Mouse (Mus musculus) urinary bladder, postnatal 25 days (tissue): ENCODE measurements at regions not wholly inside any gene's neighbourhood (a gene's known extent, or its start where the extent isn't known, plus 50 kb on each side); places are given as distances from the start of the nearest gene placed in this dataset.

Source experiments
- DNase-seq: peaks from one replicate; pipeline ENCODE4 v3.0.0; 2022; ENCODE audit warnings: low spot score

DNA sequence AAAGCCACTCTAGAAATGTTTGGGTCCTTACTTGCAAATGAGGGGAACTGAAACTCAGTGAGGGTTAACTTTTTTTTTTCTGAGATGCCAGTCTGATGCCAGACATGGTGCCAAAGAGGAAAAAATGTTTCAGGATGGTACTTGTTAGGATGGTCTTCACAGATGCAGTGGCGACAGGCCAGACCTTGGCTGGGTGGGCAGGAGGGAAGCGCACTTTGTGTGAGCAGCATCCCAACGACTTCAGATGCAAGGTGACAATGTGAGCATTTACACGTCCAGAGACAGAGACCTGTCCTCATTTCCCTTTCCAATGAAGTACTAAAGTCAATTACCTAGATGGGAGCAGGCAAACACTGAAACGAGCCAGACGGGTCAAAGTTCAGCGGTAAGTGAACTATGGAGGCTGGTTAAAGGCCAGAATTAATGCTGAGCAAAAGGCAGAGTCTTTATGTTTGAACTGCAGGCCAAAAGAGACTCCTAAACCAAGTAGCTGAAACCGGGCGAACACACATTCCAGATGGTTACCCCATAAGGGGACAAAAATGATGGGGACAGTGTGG is 213.7 kb upstream of the Ccdc122 start:
- DNase-seq = no peak

DNA sequence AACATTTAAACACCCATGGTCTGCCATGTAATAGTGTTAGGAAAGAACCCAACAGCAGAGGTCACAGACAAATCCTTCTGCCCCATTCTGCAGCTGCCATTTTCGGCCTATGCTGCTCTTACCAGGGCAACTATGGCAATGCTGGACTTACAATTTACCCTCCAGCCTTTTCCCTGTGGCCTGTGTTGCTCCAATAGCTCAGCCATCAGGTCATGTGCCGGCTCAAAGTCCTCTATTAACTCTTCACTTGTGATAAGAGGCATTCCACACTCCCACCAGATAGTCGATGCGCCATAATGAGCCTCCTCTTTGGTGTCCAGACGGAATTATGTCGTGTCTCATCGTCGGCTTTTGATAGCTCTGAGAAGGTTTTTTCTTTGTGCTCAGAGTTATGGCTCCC is 214.7 kb upstream of the Ccdc122 start:
- DNase-seq = no peak

DNA sequence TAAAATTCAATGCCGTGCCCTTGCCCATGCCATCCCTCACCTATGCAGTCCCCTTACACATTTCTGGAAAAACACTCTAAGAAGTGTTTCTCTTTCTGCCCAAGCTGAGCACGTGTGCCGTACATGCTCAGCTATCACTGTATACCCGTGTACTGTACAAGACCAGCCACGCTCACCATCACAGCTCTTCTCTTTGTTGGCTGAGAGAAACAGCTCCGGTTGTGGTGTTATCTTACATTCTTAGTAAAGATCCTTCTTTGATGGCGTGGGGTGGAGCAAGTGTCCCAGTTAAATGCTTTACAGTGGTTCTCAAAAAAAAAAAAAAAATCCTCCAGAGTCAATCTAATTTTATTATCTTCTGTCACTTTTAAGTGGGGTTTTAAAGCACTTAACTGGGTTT is 215.1 kb upstream of the Ccdc122 start:
- DNase-seq = no peak

DNA sequence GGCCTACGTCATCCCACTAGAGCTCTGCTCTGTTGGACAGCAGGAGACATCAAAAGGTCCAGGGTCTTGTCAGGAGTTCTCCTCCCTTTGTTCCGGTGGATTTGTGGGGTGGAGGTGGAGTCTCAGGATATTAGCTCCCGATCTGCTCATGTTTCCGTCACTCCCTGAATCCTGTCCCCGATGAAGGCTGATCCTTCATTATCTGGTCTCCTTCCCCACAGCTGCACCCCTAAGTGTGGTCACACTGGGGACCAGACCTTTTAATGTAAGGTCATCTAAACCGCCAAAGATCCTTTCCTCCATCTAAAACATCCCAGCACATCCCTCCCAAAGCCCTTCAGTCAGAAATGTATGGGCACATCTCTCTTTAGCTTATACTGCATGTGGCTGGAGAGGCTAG is 215.6 kb upstream of the Ccdc122 start:
- no peak for DNase-seq

DNA sequence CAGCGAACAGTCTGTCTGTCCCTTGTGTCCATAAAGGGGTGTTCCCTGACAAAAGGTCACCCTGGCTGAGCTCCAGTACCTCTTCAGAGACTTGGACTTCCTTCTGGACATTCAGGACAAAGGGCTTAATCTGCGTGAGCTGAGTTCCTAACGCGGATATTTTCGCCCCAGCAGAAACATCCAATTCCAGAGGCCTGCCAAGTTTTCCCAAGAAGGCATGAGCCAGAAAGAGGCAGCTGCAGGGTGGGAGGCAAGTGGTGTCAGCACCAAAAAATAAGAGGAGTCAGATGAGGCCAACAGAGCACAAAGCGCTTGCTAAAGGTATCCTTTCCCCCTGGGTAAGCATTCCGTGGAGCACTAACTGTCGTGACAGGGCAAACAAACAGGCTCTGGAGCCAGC is 216.9 kb upstream of the Ccdc122 start:
- DNase-seq = peak; percentile 53

DNA sequence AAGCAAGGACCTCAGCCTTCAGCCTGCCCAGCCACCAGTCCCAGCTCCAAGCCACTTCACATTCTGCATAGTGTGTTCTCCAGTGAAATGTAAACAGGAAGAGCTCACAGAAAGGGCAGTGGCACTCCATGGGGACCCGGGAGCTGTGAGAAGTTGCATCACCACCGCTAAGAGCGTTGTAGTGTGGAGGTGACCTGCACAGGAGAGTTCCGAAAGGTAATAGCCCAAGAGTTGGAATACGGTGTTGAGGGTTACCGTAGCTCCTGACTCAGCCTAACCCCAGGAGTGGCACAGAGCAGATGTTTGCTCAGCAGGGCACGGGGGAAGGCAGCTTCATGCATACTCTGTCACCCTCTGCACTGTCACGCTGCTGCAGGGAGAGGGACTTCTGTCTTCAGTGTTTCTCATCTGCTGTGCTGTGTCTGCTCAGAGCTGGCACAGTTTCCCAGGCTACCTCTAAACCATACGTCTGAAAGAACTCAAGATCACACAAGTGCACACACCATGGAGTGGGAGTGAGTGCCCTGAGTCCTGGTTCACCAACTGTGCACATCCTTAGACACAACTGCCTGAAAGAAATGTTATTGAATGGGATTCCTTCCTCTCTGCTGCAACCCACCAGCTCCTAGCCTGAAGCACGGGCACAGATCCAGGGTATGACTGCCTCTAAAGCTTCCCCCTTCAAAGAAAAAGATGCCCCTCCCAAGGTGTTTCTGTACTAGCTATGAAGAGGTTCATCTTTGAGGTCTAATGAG is 218.1 kb upstream of the Ccdc122 start:
- DNase-seq = no peak

DNA sequence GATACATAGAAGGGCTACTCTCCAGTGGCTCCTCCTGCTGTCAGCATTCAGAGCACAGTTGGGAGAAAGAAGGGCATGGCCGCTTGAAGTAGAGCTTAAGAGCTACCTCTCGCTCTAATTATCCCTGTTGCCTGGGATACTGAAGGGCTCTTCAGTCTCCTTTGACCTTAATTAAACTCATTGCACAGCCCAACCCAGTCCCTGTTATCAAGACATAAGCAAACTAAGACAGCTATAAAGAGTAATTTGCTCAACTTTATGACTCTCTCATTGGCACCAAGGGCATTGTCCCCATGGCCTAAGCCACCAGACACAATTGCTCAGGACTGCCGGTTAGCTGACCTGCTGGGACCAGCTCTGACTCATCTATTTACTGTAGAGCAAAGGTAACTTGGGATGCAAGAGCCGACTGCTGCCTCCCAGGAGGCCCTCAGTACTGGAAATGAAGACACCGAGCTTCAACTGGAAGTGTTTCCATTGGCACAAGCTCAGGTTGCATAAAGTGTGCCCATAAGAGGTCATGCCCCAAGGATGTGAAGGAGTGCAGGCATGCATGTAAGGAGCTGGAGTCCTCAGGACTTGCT is 219.3 kb upstream of the Ccdc122 start:
- no peak for DNase-seq

DNA sequence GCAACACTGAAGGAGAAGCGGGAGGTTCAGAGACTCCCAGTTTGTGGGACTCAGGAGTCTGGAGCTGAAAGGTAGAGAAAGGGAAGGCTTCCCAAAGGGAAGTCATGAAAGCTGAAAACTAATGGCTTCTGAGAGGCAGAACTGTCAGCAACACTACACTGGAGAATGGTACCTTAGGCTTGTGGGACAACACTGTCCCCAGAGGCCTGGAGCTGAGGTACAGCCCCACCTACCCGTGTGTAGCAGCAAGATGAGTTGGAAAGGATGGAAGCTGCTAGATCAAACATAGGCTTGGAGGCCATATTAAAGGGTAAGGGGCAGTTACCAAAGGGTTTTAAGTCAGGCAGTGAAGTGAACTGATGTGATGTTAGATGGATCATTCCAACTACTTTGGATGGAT is 219.9 kb upstream of the Ccdc122 start:
- no peak for DNase-seq

DNA sequence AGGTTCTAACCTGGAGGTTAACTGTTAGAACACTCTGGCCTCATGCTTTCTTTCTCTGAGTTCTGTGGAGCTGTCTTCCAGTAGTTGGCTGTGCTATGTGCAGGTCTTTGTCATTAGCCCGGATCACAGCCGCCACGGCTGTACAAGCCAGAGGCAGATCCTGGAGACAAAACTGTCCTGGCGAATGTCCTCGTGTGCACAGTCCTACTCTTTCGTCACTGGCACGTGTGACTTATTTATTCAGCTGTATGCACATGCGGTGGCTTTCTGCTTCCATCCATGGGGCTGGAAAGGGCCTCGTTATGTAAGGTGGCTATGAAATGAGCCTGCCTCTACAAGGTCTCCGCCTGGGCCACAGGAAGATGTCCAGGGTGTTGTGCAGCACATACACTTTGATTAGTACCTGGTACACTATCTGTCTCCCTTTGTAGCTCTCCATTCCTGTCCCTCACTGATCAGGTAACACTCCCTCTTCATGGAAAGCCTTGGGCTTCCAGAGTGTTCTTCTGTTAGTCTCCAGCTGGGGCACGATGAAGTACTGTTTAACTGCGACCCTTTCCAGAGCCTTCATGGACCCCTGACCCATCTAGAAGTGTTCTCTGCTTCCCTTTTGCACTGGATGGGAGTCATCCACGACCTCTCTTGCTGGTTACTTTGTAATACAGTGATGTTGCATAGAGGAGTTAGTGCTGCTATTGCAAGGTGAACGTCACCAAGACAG is 224.3 kb upstream of the Ccdc122 start:
- no peak for DNase-seq

DNA sequence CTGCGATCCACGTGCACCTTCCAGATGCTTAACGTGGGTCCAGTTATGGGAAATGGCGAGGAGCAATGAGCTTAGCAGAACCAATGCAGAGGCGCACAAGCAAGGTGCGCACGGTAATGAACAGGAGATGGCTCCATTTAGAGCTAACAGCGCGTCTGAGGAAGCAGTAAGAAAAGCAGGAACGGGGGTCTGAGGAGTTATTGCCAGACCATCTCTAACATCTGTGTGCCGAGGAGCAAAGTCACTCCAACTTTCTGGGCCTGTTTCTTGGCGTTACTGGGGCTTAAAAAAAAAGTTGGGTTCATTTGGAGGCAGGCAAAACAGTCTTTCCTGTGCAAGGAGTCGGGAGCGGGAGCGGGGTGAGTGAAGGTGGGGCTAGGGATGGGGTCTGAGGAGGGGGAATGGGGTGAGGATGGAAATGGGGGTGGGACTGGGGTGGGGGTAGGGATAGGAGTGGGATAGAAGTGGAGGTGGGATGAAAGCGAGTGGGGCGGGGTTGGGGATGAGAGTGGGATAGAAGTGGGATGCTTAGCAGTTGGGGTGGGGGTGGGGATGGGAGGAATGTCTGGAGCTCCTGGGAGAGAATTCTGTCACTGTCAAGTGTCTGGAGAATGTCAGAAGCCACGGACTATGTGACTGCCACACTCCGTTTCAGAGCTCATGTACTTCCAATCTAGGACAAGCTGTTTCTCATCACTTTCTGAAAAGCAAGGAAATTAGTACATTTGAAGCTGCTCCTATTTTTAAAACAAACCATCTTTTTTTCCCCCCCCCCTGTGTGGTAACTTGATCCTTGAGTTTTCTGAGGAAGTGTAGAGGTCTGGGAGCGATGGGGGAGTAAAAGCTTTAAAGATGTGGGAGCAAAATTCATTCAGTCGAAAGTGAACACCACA is 225.6 kb upstream of the Ccdc122 start:
- DNase-seq = no peak

DNA sequence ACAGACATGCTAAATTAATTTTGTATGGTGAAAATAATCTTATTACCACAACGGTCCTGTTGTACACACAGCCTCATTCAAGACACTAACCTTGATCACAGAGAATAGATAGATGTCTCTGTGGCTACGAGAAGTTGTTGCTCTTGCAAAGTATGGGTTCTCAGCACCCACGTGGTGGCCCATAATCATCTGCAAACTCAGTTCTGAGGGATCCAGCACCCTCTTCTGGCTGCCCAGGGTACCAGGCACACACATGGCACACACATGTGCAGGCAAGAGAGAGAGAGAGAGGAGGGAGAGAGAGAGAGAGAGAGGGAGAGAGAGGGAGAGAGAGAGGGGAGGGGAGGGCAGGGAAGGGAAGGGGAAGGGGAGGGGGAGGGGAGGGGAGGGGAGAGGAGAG is 226.5 kb upstream of the Ccdc122 start:
- DNase-seq = no peak

DNA sequence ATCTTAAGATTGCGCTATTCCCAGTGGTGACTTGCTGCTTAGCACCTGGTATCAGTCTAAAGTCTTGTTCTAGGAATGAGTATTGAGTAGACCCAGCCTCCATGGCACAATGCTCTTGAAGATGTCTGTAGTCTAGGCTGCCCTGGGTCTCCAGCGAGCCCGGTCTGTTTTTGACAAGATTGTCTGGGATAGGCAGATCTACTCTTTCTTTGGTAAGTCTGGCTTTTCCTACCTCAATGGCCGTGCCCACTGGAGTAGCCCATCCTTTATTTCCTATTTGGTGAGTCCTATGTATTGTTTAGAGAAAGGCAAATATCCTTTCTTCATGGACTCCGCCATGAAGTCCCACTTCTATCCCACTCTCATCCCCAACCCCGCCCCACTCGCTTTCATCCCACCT is 227.2 kb upstream of the Ccdc122 start:
- DNase-seq = no peak

DNA sequence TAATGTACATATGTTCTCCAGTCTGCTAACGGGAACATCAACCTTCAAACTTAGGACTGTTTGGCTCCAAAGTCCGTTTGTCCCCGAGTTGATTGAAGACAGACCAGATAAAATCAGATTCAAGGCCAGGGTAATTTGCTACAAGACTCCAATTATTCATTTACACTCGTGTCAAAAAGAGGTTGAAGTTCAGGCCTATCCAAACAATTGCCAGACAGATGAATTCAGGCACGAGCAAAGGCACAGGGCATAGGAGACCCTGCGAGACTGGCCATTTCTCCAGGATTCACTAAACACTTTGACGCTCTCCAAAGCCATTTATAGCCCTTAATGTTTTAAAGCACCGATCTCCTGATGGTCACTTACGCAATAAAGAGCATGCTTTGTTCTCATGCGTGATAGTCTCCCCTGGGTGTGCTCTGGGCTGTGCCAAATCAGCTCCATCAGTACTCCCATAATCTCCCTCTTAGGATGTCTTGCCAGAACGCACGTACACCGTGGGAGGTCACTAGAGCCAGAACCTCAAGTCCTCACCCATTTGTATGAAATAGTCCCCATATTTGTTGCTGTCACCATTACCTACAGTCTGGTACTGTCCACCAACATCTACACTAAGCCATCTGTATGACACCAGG is 231.3 kb upstream of the Ccdc122 start:
- no peak for DNase-seq

DNA sequence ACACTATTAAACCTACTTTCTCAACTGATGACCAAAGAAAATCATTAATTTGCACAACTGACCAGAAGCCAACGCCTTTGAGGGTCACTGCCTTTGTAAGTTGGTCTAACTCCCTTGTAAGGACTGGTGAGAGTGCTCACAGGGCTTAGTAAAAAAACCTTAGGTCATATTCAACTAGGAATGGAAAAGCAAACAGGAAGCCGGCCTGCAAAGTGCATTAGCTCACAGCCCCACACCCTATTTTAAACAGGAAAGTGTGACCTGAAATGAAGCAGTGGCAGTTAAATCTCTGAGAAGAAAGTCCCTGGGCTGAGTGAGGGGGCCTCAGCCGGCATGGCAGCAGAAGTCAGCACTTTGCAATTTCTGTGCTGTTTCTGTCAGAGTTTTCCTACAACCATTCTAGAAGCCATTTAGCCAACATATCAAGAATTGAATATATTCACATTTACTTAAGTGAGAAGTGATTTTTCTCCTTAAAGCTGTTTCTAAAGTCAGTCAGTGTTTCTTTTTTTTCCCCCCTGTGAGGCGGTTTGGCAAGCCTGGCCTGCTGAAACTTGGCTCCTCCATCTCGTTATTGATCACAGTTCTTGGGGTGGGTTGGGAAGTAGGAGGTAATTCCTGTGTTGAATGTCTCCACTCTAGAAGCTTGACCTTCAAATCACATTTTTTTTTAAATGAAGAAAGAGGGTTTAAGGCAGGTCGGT is 232.0 kb upstream of the Ccdc122 start:
- DNase-seq = no peak

DNA sequence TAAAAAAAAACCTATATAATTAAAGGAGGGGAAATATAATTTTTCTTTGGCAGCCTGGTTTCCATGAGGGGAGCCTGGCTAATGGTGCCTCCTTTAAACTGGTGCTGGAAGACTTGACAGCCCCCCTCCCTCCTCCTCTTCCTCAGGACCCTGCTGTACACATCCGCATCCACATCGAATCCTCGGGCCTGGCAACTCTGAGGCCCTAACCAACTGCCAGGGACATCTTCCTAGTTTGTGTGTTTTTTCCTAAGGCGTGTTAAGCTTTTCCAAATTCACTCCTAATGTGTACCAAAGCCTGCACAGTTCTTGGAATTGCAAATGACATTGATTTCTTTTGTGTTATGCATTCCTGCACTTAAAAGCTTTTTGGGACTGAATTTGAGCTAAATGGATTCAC is 236.4 kb upstream of the Ccdc122 start:
- no peak for DNase-seq

DNA sequence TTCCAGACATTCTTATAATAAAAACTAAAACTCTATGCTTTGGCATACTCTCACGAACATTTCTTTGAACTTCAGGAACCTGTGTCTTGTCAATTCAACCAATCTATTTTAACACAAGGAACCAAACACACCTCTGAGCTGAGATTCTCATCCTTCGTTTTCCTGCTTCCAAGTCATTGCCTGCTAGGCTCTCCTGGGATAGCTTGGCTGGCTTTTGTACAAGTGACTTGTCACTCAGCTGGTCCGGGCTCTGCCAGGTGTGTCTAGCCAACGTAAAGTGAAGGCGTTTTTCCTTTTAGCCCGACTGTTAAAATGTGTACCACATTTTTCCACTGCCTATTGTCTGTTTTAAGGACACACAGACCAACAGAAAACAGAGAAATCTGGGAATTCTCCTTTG is 236.8 kb upstream of the Ccdc122 start:
- DNase-seq = no peak

DNA sequence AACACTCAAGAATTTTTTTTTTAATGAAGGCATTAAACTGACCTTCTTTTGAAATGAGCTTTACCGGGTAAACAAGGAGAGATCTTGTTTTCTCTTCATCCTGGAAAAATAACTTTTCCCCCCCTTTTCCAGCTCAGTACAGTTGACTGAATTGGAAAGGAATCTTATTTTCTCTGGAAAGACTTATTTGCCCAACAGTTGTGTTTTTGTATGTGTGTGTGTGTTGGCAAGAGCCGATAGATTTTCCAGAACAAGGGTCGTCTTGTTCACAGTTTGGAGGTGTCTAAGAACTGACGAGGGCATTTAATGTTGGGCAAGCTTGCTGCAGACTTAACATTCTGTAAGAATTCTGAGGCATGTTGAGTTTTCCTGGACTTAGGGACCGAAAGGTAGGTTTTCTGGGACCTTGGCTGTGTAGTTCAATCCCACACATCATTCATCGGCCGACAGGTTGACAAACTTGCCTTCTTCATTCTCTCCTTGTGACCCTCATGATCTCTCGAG is 237.6 kb upstream of the Ccdc122 start:
- DNase-seq = no peak

DNA sequence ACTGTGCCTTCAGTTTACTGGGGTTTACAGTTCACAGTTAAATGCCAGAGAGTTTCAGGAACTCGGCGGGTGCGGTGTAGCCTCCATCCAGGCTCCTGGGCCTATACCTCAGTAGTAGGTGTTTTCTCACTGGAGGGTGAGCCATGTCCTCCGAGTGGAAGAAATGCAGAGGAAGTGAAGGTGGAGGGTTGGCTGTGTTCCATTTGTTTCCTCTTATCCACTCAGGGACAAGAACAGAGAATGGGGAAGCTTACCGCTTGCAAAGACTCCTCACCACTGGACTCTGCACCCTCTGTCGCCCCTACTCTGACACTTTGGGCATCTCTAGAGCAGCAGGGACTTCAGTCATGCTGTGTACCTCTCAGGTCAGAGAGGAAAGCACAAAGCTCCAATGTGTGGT is 238.1 kb upstream of the Ccdc122 start:
- no peak for DNase-seq

DNA sequence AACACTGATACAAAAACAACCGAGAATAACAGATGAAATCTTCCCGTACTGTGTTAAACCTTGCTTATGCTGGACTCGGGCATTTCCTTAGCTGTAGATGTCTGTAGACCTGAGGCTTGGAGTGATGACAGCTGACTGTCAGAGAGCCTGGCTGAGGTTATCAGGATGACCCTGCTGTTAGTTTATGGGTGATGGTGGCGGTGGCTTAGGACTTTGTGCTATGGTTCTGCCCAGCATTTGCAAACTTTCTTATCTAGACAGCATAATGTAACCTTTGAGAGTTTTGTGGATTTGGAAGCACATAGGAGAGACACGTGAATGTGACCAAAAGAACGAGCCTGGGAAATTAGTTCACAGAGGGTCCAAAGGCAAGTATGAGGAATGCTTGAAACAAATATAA is 239.1 kb upstream of the Ccdc122 start:
- no peak for DNase-seq

DNA sequence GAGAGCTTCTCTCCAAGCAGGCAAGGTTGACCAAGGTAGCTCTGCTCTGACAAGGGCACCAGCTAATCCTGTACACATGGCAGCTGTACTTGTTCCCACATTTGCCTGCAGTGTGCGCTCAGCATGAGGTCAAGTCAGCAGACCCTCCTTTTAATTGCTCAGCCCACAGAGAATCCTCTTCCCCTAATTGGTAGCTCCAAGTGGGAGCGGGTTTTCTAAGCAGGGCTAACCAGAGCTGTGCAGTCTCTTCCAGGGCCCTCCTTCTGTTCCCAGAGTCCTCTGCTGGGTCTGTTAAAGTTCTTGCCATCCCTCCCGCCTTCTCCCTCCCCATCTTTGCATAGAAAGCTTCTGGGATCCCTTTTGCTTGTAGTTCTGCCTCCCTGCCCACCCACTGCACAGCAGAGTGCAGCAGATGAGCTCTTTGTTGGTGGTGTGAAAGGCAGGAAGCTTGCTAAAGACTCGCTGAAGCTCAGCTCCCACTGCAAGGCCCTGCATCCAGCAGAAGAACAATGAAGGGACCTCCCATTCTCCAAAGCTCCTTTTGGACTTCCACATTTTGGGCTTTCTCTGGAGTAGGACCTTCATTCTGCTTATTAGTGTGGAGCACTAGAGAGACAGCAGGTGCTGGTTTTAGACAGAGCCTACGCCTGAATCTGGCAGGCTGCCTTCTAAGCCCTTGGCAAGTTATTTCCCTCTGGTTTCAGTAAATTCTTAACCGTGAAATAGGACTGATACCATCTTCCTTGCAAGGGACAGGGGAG is 235.3 kb upstream of the Serp2 start:
- no peak for DNase-seq
